In genomic region chr14:105886643-105887374, GRCm38 (mm10) we compare ENCODE assay signal across 13 mouse cellular contexts.
"Had no signal": no experiment of that assay in that cellular context is flagged by ENCODE, and none has a peak within 500 bp of the region (broad histone marks: within the 10 kb centered on the region; RNA-seq: fewer than 3 reads in every experiment).

No protein-coding gene starts in this region.

- H3K27me3 ChIP-seq: limb, embryonic 12.5 days; liver, embryonic 13.5 days; midbrain, embryonic 15.5 days had no signal

- DNase-seq: kidney, adult 8-10 months; kidney, postnatal 36 days; layer of hippocampus, adult 9-11 months; liver; liver, embryonic 13.5 days; liver, postnatal 0 days; right cerebral cortex, adult 18-20 months; right cerebral cortex, postnatal 25 days; thymus, postnatal 14 days had no signal

- H3K9me3 ChIP-seq: limb, embryonic 12.5 days; liver, embryonic 13.5 days; midbrain, embryonic 15.5 days had no signal

- H3K4me1 ChIP-seq: liver, embryonic 13.5 days had no signal

- H3K9ac ChIP-seq: limb, embryonic 12.5 days; liver, embryonic 13.5 days; liver, postnatal 0 days; midbrain, embryonic 15.5 days had no signal

- H3K4me2 ChIP-seq: limb, embryonic 12.5 days; liver, embryonic 13.5 days; midbrain, embryonic 11.5 days; midbrain, embryonic 15.5 days had no signal

- H3K27ac ChIP-seq: limb, embryonic 12.5 days; liver, embryonic 13.5 days; midbrain, embryonic 15.5 days; stomach, postnatal 0 days had no signal

- H3K36me3 ChIP-seq: liver, embryonic 13.5 days; midbrain, embryonic 15.5 days had no signal

- H3K4me3 ChIP-seq: limb, embryonic 12.5 days; liver, embryonic 13.5 days; midbrain, embryonic 15.5 days had no signal

- ATAC-seq: liver, postnatal 0 days; midbrain, embryonic 15.5 days had no signal
